Mouse (Mus musculus) kidney, embryonic 16.5 days (tissue): ENCODE data around the gene Stag3. TPM values are rescaled to one million over a fixed set of nuclear protein-coding genes. Genes with fewer than 3 reads are reported as not detected.

Experiments used
- polyA plus RNA-seq: library from polyadenylated mRNA; unstranded; fragments of >200 nt; fragmentation: Nextera tagmentation; extraction: Ambion mirVana; gene quantifications from 2 replicates; pipeline ENCODE4 v1.2.1, GENCODE M21; 2015

Stag3 gene
- polyA plus RNA-seq, 1 experiment from 2014 or later = 4.3 TPM

Other genes starting within 250 kb of the Stag3 start
- gene Smok3c, start 227.0 kb upstream of the Stag3 start, polyA plus RNA-seq = not detected in 2 replicates
- gene Zkscan1, start 195.2 kb upstream of the Stag3 start, polyA plus RNA-seq = 22.7 and 25.7 TPM in 2 replicates
- gene Zscan21, start 163.3 kb upstream of the Stag3 start, polyA plus RNA-seq = 73.4 and 76.4 TPM in 2 replicates
- 22.1 and 29.5 TPM in 2 replicates for gene Zfp113, start 124.5 kb upstream of the Stag3 start, polyA plus RNA-seq
- gene Cops6, start 119.2 kb upstream of the Stag3 start, polyA plus RNA-seq = 348 and 375 TPM in 2 replicates
- 26.1 and 29.5 TPM in 2 replicates for gene Ap4m1, start 108.2 kb upstream of the Stag3 start, polyA plus RNA-seq
- gene Mcm7, start 107.8 kb upstream of the Stag3 start, polyA plus RNA-seq = 223 and 230 TPM in 2 replicates
- gene Taf6, start 92.8 kb upstream of the Stag3 start, polyA plus RNA-seq = 104 and 109 TPM in 2 replicates
- gene Cnpy4, start 92.8 kb upstream of the Stag3 start, polyA plus RNA-seq = 64.7 and 67.0 TPM in 2 replicates
- 9.6 and 11.2 TPM in 2 replicates for gene Mblac1, start 85.9 kb upstream of the Stag3 start, polyA plus RNA-seq
- gene Nxpe5, start 54.3 kb upstream of the Stag3 start, polyA plus RNA-seq = 0.06 TPM in 2 replicates
- gene Lamtor4, start 24.8 kb upstream of the Stag3 start, polyA plus RNA-seq = 61.2 and 70.0 TPM in 2 replicates
- 5.0 and 6.6 TPM in 2 replicates for gene BC037034, start 16.2 kb upstream of the Stag3 start, polyA plus RNA-seq
- 2.3 and 2.7 TPM in 2 replicates for gene Gal3st4, start 7.4 kb upstream of the Stag3 start, polyA plus RNA-seq
- gene Gm43720, start 282 bp upstream of the Stag3 start, polyA plus RNA-seq = 0.15 and 0.28 TPM in 2 replicates
- gene Gpc2, start 235 bp upstream of the Stag3 start, polyA plus RNA-seq = 31.2 and 32.8 TPM in 2 replicates
- gene Pvrig, start 61.7 kb downstream of the Stag3 start, polyA plus RNA-seq = 0.17 TPM in 1 of 2 replicates, not detected in the other
- gene Zfp157, start 161.2 kb downstream of the Stag3 start, polyA plus RNA-seq = 35.3 and 44.1 TPM in 2 replicates